15 mouse cellular contexts compared by ENCODE assay signal in genomic region chr13:37860789-37861188, GRCm38 (mm10).
DNase-seq lines count a peak whose midpoint lies in the region; ATAC-seq lines count a peak whose summit lies in the region.
"Had no signal": no experiment of that assay in that cellular context is flagged by ENCODE, and none has a peak within 500 bp of the region (broad histone marks: within the 10 kb centered on the region; RNA-seq: fewer than 3 reads in every experiment).

No protein-coding gene starts in this region.

- peak overlapping the region; percentile 82 for H3K27ac ChIP-seq in liver, embryonic 11.5 days (ENCODE audit: low read depth, low read length)
- 0 out of 2 replicates have a peak overlapping the region, but pooled peaks have one; percentile 20 for H3K27ac ChIP-seq in embryonic facial prominence, embryonic 12.5 days
- H3K27ac ChIP-seq in macrophage, result peak overlapping the region; percentile 58
- H3K27ac ChIP-seq: midbrain, embryonic 12.5 days had no signal

- H3K27me3 ChIP-seq in erythroblast, embryonic 14.5 days (ENCODE audit: control insufficient read depth), result no peaks in the 10 kb centered on the region
- no peaks in the 10 kb centered on the region for H3K27me3 ChIP-seq in liver, embryonic 11.5 days (replicated peaks; ENCODE audit: control insufficient read depth, insufficient read depth, low read length)
- H3K27me3 ChIP-seq in embryonic facial prominence, embryonic 12.5 days, result no peaks in the 10 kb centered on the region
- H3K27me3 ChIP-seq: heart, embryonic 12.5 days had no signal

- peaks cover 22% of the 10 kb centered on the region for H3K36me3 ChIP-seq in erythroblast, embryonic 14.5 days (ENCODE audit: control insufficient read depth)
- no peaks in the 10 kb centered on the region; the same call in 1 of the 2 replicates for H3K36me3 ChIP-seq in liver, embryonic 11.5 days (ENCODE audit: control insufficient read depth, insufficient read depth, low read length)
- no peaks in the 10 kb centered on the region for H3K36me3 ChIP-seq in embryonic facial prominence, embryonic 12.5 days
- 0 out of 2 replicates have a peak, but pooled peaks cover 6% of the 10 kb centered on the region for H3K36me3 ChIP-seq in macrophage (ENCODE audit: inconsistent target)
- H3K36me3 ChIP-seq: midbrain, embryonic 12.5 days had no signal

- peaks cover 96% of the 10 kb centered on the region for H3K4me1 ChIP-seq in erythroblast, embryonic 14.5 days (ENCODE audit: control insufficient read depth)
- peaks cover 73% of the 10 kb centered on the region for H3K4me1 ChIP-seq in liver, embryonic 11.5 days (replicated peaks; ENCODE audit: control insufficient read depth, insufficient read depth, low read length)
- H3K4me1 ChIP-seq in embryonic facial prominence, embryonic 12.5 days, result peaks cover 34% of the 10 kb centered on the region

- peak overlapping the region; percentile 7 for H3K4me3 ChIP-seq in erythroblast, embryonic 14.5 days (replicated peaks)
- no peak overlapping the region for H3K4me3 ChIP-seq in liver, embryonic 11.5 days (ENCODE audit: low read depth, low read length)
- H3K4me3 ChIP-seq in embryonic facial prominence, embryonic 12.5 days, result no peak overlapping the region
- no peak overlapping the region for H3K4me3 ChIP-seq in macrophage (ENCODE audit: inconsistent target)
- H3K4me3 ChIP-seq: heart, embryonic 12.5 days; midbrain, embryonic 12.5 days had no signal

- no peak for DNase-seq in liver, embryonic 11.5 days (ENCODE audit: low spot score)
- no peak for DNase-seq in liver
- no peak for DNase-seq in adrenal gland, postnatal 10 days
- DNase-seq in gastrocnemius, postnatal 4 days (ENCODE audit: low spot score in 2 of 2), result no peak
- DNase-seq: adrenal gland, postnatal 14 days; cerebellum, postnatal 36 days; forebrain, postnatal 0 days; gastrocnemius, postnatal 25 days; kidney, adult 18-20 months had no signal

- ATAC-seq in erythroblast, adult 5-6 weeks (replicated peaks; ENCODE audit: low FRiP score, poor library complexity, severe bottlenecking), result no peak
- no peak for ATAC-seq in liver, embryonic 11.5 days (replicated peaks; ENCODE audit: low FRiP score)
- no peak for ATAC-seq in embryonic facial prominence, embryonic 12.5 days (ENCODE audit: insufficient number of reproducible peaks, insufficient read depth, low FRiP score, low TSS enrichment)
- ATAC-seq: forebrain, postnatal 0 days had no signal

- peak overlapping the region; percentile 53 for H3K9ac ChIP-seq in liver, embryonic 11.5 days (ENCODE audit: low read depth, low read length)
- H3K9ac ChIP-seq in embryonic facial prominence, embryonic 12.5 days, result no peak overlapping the region
- H3K9ac ChIP-seq: forebrain, postnatal 0 days; heart, embryonic 12.5 days; midbrain, embryonic 12.5 days had no signal

- 65% methylated on average over 3 of the region's 3 CpGs for WGBS in liver, embryonic 11.5 days
- 79% methylated on average over 3 of the region's 3 CpGs for WGBS in embryonic facial prominence, embryonic 12.5 days
- 47% methylated on average over 3 of the region's 3 CpGs for WGBS in macrophage (ENCODE audit: missing documents)

- H3K79me2 ChIP-seq in macrophage (ENCODE audit: inconsistent target), result peaks cover 98% of the 10 kb centered on the region

- H3K4me2 ChIP-seq in liver, embryonic 11.5 days, result peak overlapping the region; percentile 52
- H3K4me2 ChIP-seq in embryonic facial prominence, embryonic 12.5 days (replicated peaks), result no peak overlapping the region
- H3K4me2 ChIP-seq: heart, embryonic 12.5 days; midbrain, embryonic 12.5 days had no signal

- H3K9me3 ChIP-seq in erythroblast, embryonic 14.5 days (ENCODE audit: control insufficient read depth, low read length), result 0 out of 2 replicates have a peak, but pooled peaks cover 2% of the 10 kb centered on the region
- no peaks in the 10 kb centered on the region for H3K9me3 ChIP-seq in liver, embryonic 11.5 days (ENCODE audit: control insufficient read depth, low read length)
- no peaks in the 10 kb centered on the region for H3K9me3 ChIP-seq in embryonic facial prominence, embryonic 12.5 days
- H3K9me3 ChIP-seq: heart, embryonic 12.5 days; midbrain, embryonic 12.5 days had no signal

Comparison
In these comparisons a context has a peak if more than half of its experiments do, and no peak if none do; other contexts are left out.
1. H3K27ac ChIP-seq: peak in every context shown above with its lines; median percentile 82 in liver, embryonic 11.5 days; 58 in macrophage; 20 in embryonic facial prominence, embryonic 12.5 days.